Mouse (Mus musculus): ENCODE measurements at regions not wholly inside any gene's neighbourhood (a gene's known extent, or its start where the extent isn't known, plus 50 kb on each side); places are given as distances from the start of the nearest gene placed in this dataset.

- ATAC-seq, result no peak
These were observed 59.7 kb upstream of the Tbx20 start for GRCm38 (mm10) chr9:24833766-24834165.

GRCm38 (mm10) chr9:24848210-24848609 lies 74.1 kb upstream of the Tbx20 start:
- no peak for ATAC-seq

- ATAC-seq, result no peak
These were observed 85.4 kb upstream of the Tbx20 start for GRCm38 (mm10) chr9:24859459-24859858.

GRCm38 (mm10) chr9:24866390-24867173 lies 92.5 kb upstream of the Tbx20 start:
- ATAC-seq, result no peak

- no peak for ATAC-seq
These were observed 94.6 kb upstream of the Tbx20 start for GRCm38 (mm10) chr9:24868746-24869145.

GRCm38 (mm10) chr9:24874434-24875143 lies 100.5 kb upstream of the Tbx20 start:
- ATAC-seq, result no peak

GRCm38 (mm10) chr9:24878384-24879174 lies 104.5 kb upstream of the Tbx20 start:
- ATAC-seq, result no peak

- ATAC-seq, result peak; percentile 46
These were observed 105.6 kb upstream of the Tbx20 start for GRCm38 (mm10) chr9:24879662-24880061.

GRCm38 (mm10) chr9:24884011-24884410 lies 109.9 kb upstream of the Tbx20 start:
- no peak for ATAC-seq

GRCm38 (mm10) chr9:24888282-24888681 lies 114.2 kb upstream of the Tbx20 start:
- ATAC-seq, result no peak

- no peak for ATAC-seq
These were observed 122.6 kb upstream of the Tbx20 start for GRCm38 (mm10) chr9:24896498-24897261.

- ATAC-seq, result no peak
These were observed 125.3 kb upstream of the Tbx20 start for GRCm38 (mm10) chr9:24899206-24899928.

GRCm38 (mm10) chr9:24903706-24904105 lies 129.6 kb upstream of the Tbx20 start:
- ATAC-seq, result no peak

- no peak for ATAC-seq
These were observed 135.2 kb upstream of the Tbx20 start for GRCm38 (mm10) chr9:24909086-24909979.

- ATAC-seq, result no peak
These were observed 136.6 kb upstream of the Tbx20 start for GRCm38 (mm10) chr9:24910738-24911137.

GRCm38 (mm10) chr9:24920031-24920445 lies 145.9 kb upstream of the Tbx20 start:
- no peak for ATAC-seq

GRCm38 (mm10) chr9:24922051-24922860 lies 148.2 kb upstream of the Tbx20 start:
- ATAC-seq, result no peak

GRCm38 (mm10) chr9:24923514-24923913 lies 149.4 kb upstream of the Tbx20 start:
- ATAC-seq, result no peak

GRCm38 (mm10) chr9:24937731-24938130 lies 151.5 kb upstream of the Gm10181 start:
- ATAC-seq, result no peak

- ATAC-seq, result no peak
These were observed 146.3 kb upstream of the Gm10181 start for GRCm38 (mm10) chr9:24942943-24943342.

Measured in inflammation-experienced regulatory T-cells, adult 6 months (primary cell).